Mouse (Mus musculus): ENCODE results near the gene Greb1. TPM values are rescaled to one million over a fixed set of nuclear protein-coding genes. Genes with fewer than 3 reads are reported as not detected.
"Not testable (repeated sequence)": the region's sequence is repeated elsewhere in the genome, so short reads cannot be mapped to it uniquely, and the experiment has no call there.

Greb1 gene
- polyA plus RNA-seq, 2 experiments from 2014 or later: 0.05 to 0.13 TPM

GRCm38 (mm10) chr12:16761461-16761860, 39.2 kb downstream of the Greb1 start:
- ATAC-seq: no peak

- ATAC-seq: no peak
Measured at GRCm38 (mm10) chr12:16760246-16760645, 40.4 kb downstream of the Greb1 start.

- peak; percentile 47 for ATAC-seq
Measured at GRCm38 (mm10) chr12:16754311-16754710, 46.4 kb downstream of the Greb1 start.

- ATAC-seq: no peak
Measured at GRCm38 (mm10) chr12:16753555-16753954, 47.1 kb downstream of the Greb1 start.

GRCm38 (mm10) chr12:16753110-16753509, 47.6 kb downstream of the Greb1 start:
- ATAC-seq: no peak

- no peak for ATAC-seq
Measured at GRCm38 (mm10) chr12:16752236-16752840, 48.3 kb downstream of the Greb1 start.

- ATAC-seq: no peak
Measured at GRCm38 (mm10) chr12:16751609-16752008, 49.1 kb downstream of the Greb1 start.

GRCm38 (mm10) chr12:16740059-16740458, 60.6 kb downstream of the Greb1 start:
- no peak for ATAC-seq

- no peak for ATAC-seq
Measured at GRCm38 (mm10) chr12:16737266-16737665, 63.4 kb downstream of the Greb1 start.

GRCm38 (mm10) chr12:16734698-16735097, 66.0 kb downstream of the Greb1 start:
- ATAC-seq: no peak

GRCm38 (mm10) chr12:16734009-16734408, 66.7 kb downstream of the Greb1 start:
- ATAC-seq: no peak

- ATAC-seq: no peak
Measured at GRCm38 (mm10) chr12:16731121-16731741, 69.5 kb downstream of the Greb1 start.

- ATAC-seq: no peak
Measured at GRCm38 (mm10) chr12:16730196-16730595, 70.5 kb downstream of the Greb1 start.

GRCm38 (mm10) chr12:16728221-16728620, 72.5 kb downstream of the Greb1 start:
- no peak for ATAC-seq

- ATAC-seq: no peak
Measured at GRCm38 (mm10) chr12:16726229-16726628, 74.5 kb downstream of the Greb1 start.

GRCm38 (mm10) chr12:16723601-16724000, 77.1 kb downstream of the Greb1 start:
- ATAC-seq: no peak

- ATAC-seq: peak; percentile 67
Measured at GRCm38 (mm10) chr12:16718660-16719315, 81.9 kb downstream of the Greb1 start.

GRCm38 (mm10) chr12:16717653-16718052, 83.0 kb downstream of the Greb1 start:
- ATAC-seq: no peak

GRCm38 (mm10) chr12:16714616-16715015, 86.1 kb downstream of the Greb1 start:
- no peak for ATAC-seq

- no peak for ATAC-seq
Measured at GRCm38 (mm10) chr12:16698691-16699090, 102.0 kb downstream of the Greb1 start.

- no peak for ATAC-seq
Measured at GRCm38 (mm10) chr12:16696146-16696545, 104.5 kb downstream of the Greb1 start.

GRCm38 (mm10) chr12:16695252-16695651, 105.4 kb downstream of the Greb1 start:
- ATAC-seq: not testable (repeated sequence)

- no peak for ATAC-seq
Measured at GRCm38 (mm10) chr12:16694783-16695182, 105.9 kb downstream of the Greb1 start.

- ATAC-seq: no peak
Measured at GRCm38 (mm10) chr12:16690631-16691030, 110.1 kb downstream of the Greb1 start.

Data from CD4-positive, CD25-positive, alpha-beta regulatory T cell, adult 4 months (primary cell).